8 mouse cellular contexts compared by ENCODE assay signal in genomic region chr15:96697901-96698657, GRCm38 (mm10). TPM values are rescaled to one million over a fixed set of nuclear protein-coding genes. Genes with fewer than 3 reads are reported as not detected.
DNase-seq lines count a peak whose midpoint lies in the region; ATAC-seq and TF ChIP-seq lines count a peak whose summit lies in the region.

No protein-coding gene starts in this region.

- no peak for TF ChIP-seq CTCF in C2C12 (IDR thresholded peaks at IDR 0.05; ENCODE audit: control insufficient read depth, insufficient read depth, insufficient read length)

- WGBS in embryonic facial prominence, embryonic 11.5 days, result 23% methylated on average over 19 of the region's 19 CpGs
- WGBS in hindbrain, embryonic 15.5 days, result 17% methylated on average over 19 of the region's 19 CpGs
- WGBS in midbrain, embryonic 10.5 days, result 30% methylated on average over 19 of the region's 19 CpGs

- peak overlapping the region; percentile 43 for H3K4me2 ChIP-seq in embryonic facial prominence, embryonic 11.5 days (ENCODE audit: low read depth, low read length)
- H3K4me2 ChIP-seq in hindbrain, embryonic 15.5 days, result peak overlapping the region; percentile 78

- peaks cover 55% of the 10 kb centered on the region for H3K36me3 ChIP-seq in C2C12 (ENCODE audit: control insufficient read depth, insufficient read depth)
- H3K36me3 ChIP-seq in embryonic facial prominence, embryonic 11.5 days (replicated peaks; ENCODE audit: control insufficient read depth, insufficient read depth, low read depth, low read length), result peaks cover 13% of the 10 kb centered on the region
- peaks cover 27% of the 10 kb centered on the region for H3K36me3 ChIP-seq in hindbrain, embryonic 15.5 days
- peaks cover 56% of the 10 kb centered on the region for H3K36me3 ChIP-seq in midbrain, embryonic 10.5 days

- H3K27me3 ChIP-seq in C2C12 (ENCODE audit: control insufficient read depth, insufficient read depth, insufficient read length), result no peaks in the 10 kb centered on the region
- no peaks in the 10 kb centered on the region for H3K27me3 ChIP-seq in embryonic facial prominence, embryonic 11.5 days (ENCODE audit: control insufficient read depth, insufficient read depth, low read length)
- H3K27me3 ChIP-seq in hindbrain, embryonic 15.5 days, result no peaks in the 10 kb centered on the region
- H3K27me3 ChIP-seq in midbrain, embryonic 10.5 days (ENCODE audit: low read depth, poor library complexity, severe bottlenecking), result peaks cover 19% of the 10 kb centered on the region

- peak overlapping the region; percentile 100 for H3K4me3 ChIP-seq in C2C12 (ENCODE audit: insufficient read depth, poor library complexity, severe bottlenecking)
- H3K4me3 ChIP-seq in embryonic facial prominence, embryonic 11.5 days (ENCODE audit: low read depth, low read length), result peak overlapping the region; percentile 51
- H3K4me3 ChIP-seq in hindbrain, embryonic 15.5 days, result peak overlapping the region; percentile 82
- peak overlapping the region; percentile 88 for H3K4me3 ChIP-seq in midbrain, embryonic 10.5 days

- no peaks in the 10 kb centered on the region; the same call in 1 of the 2 replicates for H3K4me1 ChIP-seq in embryonic facial prominence, embryonic 11.5 days (ENCODE audit: control insufficient read depth, insufficient read depth, low read length)
- H3K4me1 ChIP-seq in hindbrain, embryonic 15.5 days (replicated peaks), result peaks cover 53% of the 10 kb centered on the region
- peaks cover 41% of the 10 kb centered on the region for H3K4me1 ChIP-seq in midbrain, embryonic 10.5 days

- peaks cover 67% of the 10 kb centered on the region for H3K79me2 ChIP-seq in C2C12 (ENCODE audit: control insufficient read depth, insufficient read depth)

- H3K79me3 ChIP-seq in C2C12 (ENCODE audit: low read depth), result peaks cover 52% of the 10 kb centered on the region

- H3K9me3 ChIP-seq in embryonic facial prominence, embryonic 11.5 days (replicated peaks; ENCODE audit: control insufficient read depth, low read length), result no peaks in the 10 kb centered on the region
- no peaks in the 10 kb centered on the region for H3K9me3 ChIP-seq in hindbrain, embryonic 15.5 days
- no peaks in the 10 kb centered on the region for H3K9me3 ChIP-seq in midbrain, embryonic 10.5 days (replicated peaks)

- DNase-seq in gastrocnemius, postnatal 10 days, result peak; percentile 40
- DNase-seq in gastrocnemius, adult 18-20 months (ENCODE audit: low spot score), result no peak
- DNase-seq in embryonic facial prominence, embryonic 11.5 days (ENCODE audit: low spot score), result peak; percentile 35
- no peak for DNase-seq in midbrain, embryonic 10.5 days (ENCODE audit: low spot score)
- DNase-seq in ovary, adult 18-20 months (ENCODE audit: low spot score), result no peak
- no peak for DNase-seq in B cell, adult 2 months

- no peak for ATAC-seq in embryonic facial prominence, embryonic 11.5 days (replicated peaks; ENCODE audit: insufficient number of reproducible peaks, low FRiP score, low TSS enrichment, low read depth)
- ATAC-seq in hindbrain, embryonic 15.5 days (ENCODE audit: low FRiP score, low read depth), result 0 out of 2 replicates have a peak, but pooled peaks have one; percentile 5

- H3K27ac ChIP-seq in embryonic facial prominence, embryonic 11.5 days (replicated peaks; ENCODE audit: low read depth, low read length), result peak overlapping the region; percentile 98
- peak overlapping the region; percentile 99 for H3K27ac ChIP-seq in hindbrain, embryonic 15.5 days (replicated peaks)
- peak overlapping the region; percentile 100 for H3K27ac ChIP-seq in midbrain, embryonic 10.5 days (replicated peaks)

- peak overlapping the region; percentile 97 for H3ac ChIP-seq in C2C12 (ENCODE audit: control insufficient read depth, insufficient read length, low read depth)

- H3K9ac ChIP-seq in embryonic facial prominence, embryonic 11.5 days (replicated peaks; ENCODE audit: low read length), result peak overlapping the region; percentile 99
- peak overlapping the region; percentile 97 for H3K9ac ChIP-seq in hindbrain, embryonic 15.5 days

TF ChIP-seq in C2C12, 6 proteins besides CTCF, POLR2A, EP300 and RAD21:
- TF ChIP-seq CEBPB (IDR thresholded peaks at IDR 0.05; ENCODE audit: low read depth), result no peak
TF ChIP-seq in C2C12: peak in this region for 0.

RNA-seq across cellular contexts. Expression of gene Slc38a2, which starts 1.5 kb away (rescaled TPM):
- 10 to 100 TPM; 80.2 to 88.9 TPM for total RNA-seq in gastrocnemius, postnatal 10 days (2021)
- 100 to 1,000 TPM in 1 of 2 experiments, 10 to 100 TPM in 1; 93.4 to 242 TPM for total RNA-seq in gastrocnemius, adult 18-20 months (2021)
- polyA plus RNA-seq in C2C12 (2012; fragmentation: generic; extraction: Trizol), result 99.9 TPM
- 227 and 255 TPM in 2 replicates for polyA plus RNA-seq in embryonic facial prominence, embryonic 11.5 days (2014; fragmentation: Nextera tagmentation; extraction: Ambion mirVana)
- 102 and 108 TPM in 2 replicates for polyA plus RNA-seq in hindbrain, embryonic 15.5 days (2015; fragmentation: Nextera tagmentation; extraction: Ambion mirVana)
- 151 and 164 TPM in 2 replicates for polyA plus RNA-seq in midbrain, embryonic 10.5 days (2016; fragmentation: Nextera tagmentation; extraction: Ambion mirVana)

RNA-seq across cellular contexts. Expression of gene Slc38a1, which starts 55.4 kb away (rescaled TPM):
- 1 to 10 TPM; 6.9 to 9.3 TPM for total RNA-seq in gastrocnemius, postnatal 10 days (2021)
- total RNA-seq in gastrocnemius, adult 18-20 months (2021), result 1 to 10 TPM in 1 of 2 experiments, under 1 TPM in 1; 0.75 to 1.4 TPM
- 31.8 TPM for polyA plus RNA-seq in C2C12 (2012; fragmentation: generic; extraction: Trizol)
- polyA plus RNA-seq in embryonic facial prominence, embryonic 11.5 days (2014; fragmentation: Nextera tagmentation; extraction: Ambion mirVana), result 97.1 and 101 TPM in 2 replicates
- 134 and 138 TPM in 2 replicates for polyA plus RNA-seq in hindbrain, embryonic 15.5 days (2015; fragmentation: Nextera tagmentation; extraction: Ambion mirVana)
- polyA plus RNA-seq in midbrain, embryonic 10.5 days (2016; fragmentation: Nextera tagmentation; extraction: Ambion mirVana), result 111 and 117 TPM in 2 replicates

Comparison
In these comparisons a context has a peak if more than half of its experiments do, and no peak if none do; other contexts are left out.
1. DNase-seq: peak in gastrocnemius, postnatal 10 days (single experiment) and embryonic facial prominence, embryonic 11.5 days (single experiment); none in gastrocnemius, adult 18-20 months (single experiment), midbrain, embryonic 10.5 days (single experiment), ovary, adult 18-20 months (single experiment) and B cell, adult 2 months (0 of 2).
2. Peak in every context shown above with its lines, with median percentiles within 50 percentile points of each other: H3K4me3 ChIP-seq and H3K27ac ChIP-seq.